Comparison of ENCODE assay signal across 8 mouse cellular contexts in genomic region chr16:77099018-77099869, GRCm38 (mm10).
DNase-seq lines count a peak whose midpoint lies in the region; ATAC-seq lines count a peak whose summit lies in the region.

No protein-coding gene starts in this region.

- no peak overlapping the region for H3K4me2 ChIP-seq in kidney, embryonic 14.5 days (replicated peaks; ENCODE audit: low read depth, low read length)
- H3K4me2 ChIP-seq in forebrain, embryonic 12.5 days = no peak overlapping the region

- no peaks in the 10 kb centered on the region for H3K4me1 ChIP-seq in kidney, embryonic 14.5 days (ENCODE audit: control insufficient read depth, insufficient read depth, low read length)
- peaks cover 8% of the 10 kb centered on the region; the same call in 1 of the 2 replicates for H3K4me1 ChIP-seq in forebrain, embryonic 12.5 days

- no peak for ATAC-seq in kidney, embryonic 14.5 days (ENCODE audit: low FRiP score, low TSS enrichment)
- peak; percentile 64; the same call in 1 of the 2 replicates for ATAC-seq in forebrain, embryonic 12.5 days (ENCODE audit: low FRiP score)
- ATAC-seq in megakaryocyte-erythroid progenitor cell, adult 5-6 weeks (replicated peaks; ENCODE audit: low FRiP score, low TSS enrichment, poor library complexity, severe bottlenecking) = peak; percentile 76

- WGBS in kidney, embryonic 14.5 days = 71% methylated on average over 8 of the region's 8 CpGs
- 43% methylated on average over 8 of the region's 8 CpGs for WGBS in forebrain, embryonic 12.5 days

- no peak overlapping the region for H3K4me3 ChIP-seq in kidney, embryonic 14.5 days (ENCODE audit: low read length)
- no peak overlapping the region for H3K4me3 ChIP-seq in forebrain, embryonic 12.5 days (replicated peaks)

- no peaks in the 10 kb centered on the region for H3K9me3 ChIP-seq in kidney, embryonic 14.5 days (ENCODE audit: control insufficient read depth, low read length)
- H3K9me3 ChIP-seq in forebrain, embryonic 12.5 days = no peaks in the 10 kb centered on the region

- H3K27me3 ChIP-seq in kidney, embryonic 14.5 days (ENCODE audit: control insufficient read depth, insufficient read depth, low read length) = no peaks in the 10 kb centered on the region
- no peaks in the 10 kb centered on the region for H3K27me3 ChIP-seq in forebrain, embryonic 12.5 days

- H3K27ac ChIP-seq in kidney, embryonic 14.5 days (ENCODE audit: low read depth, low read length) = no peak overlapping the region
- no peak overlapping the region for H3K27ac ChIP-seq in forebrain, embryonic 12.5 days

- peak; percentile 70 for DNase-seq in kidney, adult 18-20 months
- DNase-seq in c-Kit-positive CD71-positive TER-119-negative erythroid progenitor cells, embryonic 14.5 days (ENCODE audit: low read depth) = peak; percentile 32
- DNase-seq in heart, postnatal 4 days = peak; percentile 79
- DNase-seq in layer of hippocampus, postnatal 14 days (ENCODE audit: low spot score in 2 of 2) = peak; percentile 82 to 94
- peak; percentile 43 for DNase-seq in right cerebral cortex, postnatal 25 days

- H3K9ac ChIP-seq in kidney, embryonic 14.5 days (ENCODE audit: low read depth, low read length) = no peak overlapping the region
- no peak overlapping the region for H3K9ac ChIP-seq in forebrain, embryonic 12.5 days

- peaks cover 11% of the 10 kb centered on the region; the same call in 1 of the 2 replicates for H3K36me3 ChIP-seq in kidney, embryonic 14.5 days (ENCODE audit: control insufficient read depth, insufficient read depth, low read length)
- H3K36me3 ChIP-seq in forebrain, embryonic 12.5 days (replicated peaks) = peaks cover 9% of the 10 kb centered on the region; the same call in 1 of the 2 replicates

Comparison
In these comparisons a context has a peak if more than half of its experiments do, and no peak if none do; other contexts are left out.
1. DNase-seq: peak in every context shown above with its lines; median percentile 88 in layer of hippocampus, postnatal 14 days; 79 in heart, postnatal 4 days; 70 in kidney, adult 18-20 months; 43 in right cerebral cortex, postnatal 25 days; 32 in c-Kit-positive CD71-positive TER-119-negative erythroid progenitor cells, embryonic 14.5 days.